Mouse (Mus musculus) testis, adult 2 months (tissue): ENCODE measurements at regions not wholly inside any gene's neighbourhood (a gene's known extent, or its start where the extent isn't known, plus 50 kb on each side); places are given as distances from the start of the nearest gene placed in this dataset.

ENCODE experiments used
- CTCF ChIP-seq: fragments of 200-500 bp; IDR thresholded peaks from 2 replicates; pipeline ENCODE4 v1.5.1; 2012; ENCODE audit warnings: low read depth, mild to moderate bottlenecking, inconsistent platforms, low read length, moderate library complexity; ENCODE audit not compliant: control insufficient read depth, insufficient read depth, insufficient replicate concordance
- POLR2A ChIP-seq: fragments of 200-500 bp; IDR thresholded peaks from 2 replicates; pipeline ENCODE4 v1.6.1; 2012; ENCODE audit warnings: low read depth, mild to moderate bottlenecking, inconsistent platforms, low read length, moderate library complexity; ENCODE audit not compliant: control insufficient read depth

DNA sequence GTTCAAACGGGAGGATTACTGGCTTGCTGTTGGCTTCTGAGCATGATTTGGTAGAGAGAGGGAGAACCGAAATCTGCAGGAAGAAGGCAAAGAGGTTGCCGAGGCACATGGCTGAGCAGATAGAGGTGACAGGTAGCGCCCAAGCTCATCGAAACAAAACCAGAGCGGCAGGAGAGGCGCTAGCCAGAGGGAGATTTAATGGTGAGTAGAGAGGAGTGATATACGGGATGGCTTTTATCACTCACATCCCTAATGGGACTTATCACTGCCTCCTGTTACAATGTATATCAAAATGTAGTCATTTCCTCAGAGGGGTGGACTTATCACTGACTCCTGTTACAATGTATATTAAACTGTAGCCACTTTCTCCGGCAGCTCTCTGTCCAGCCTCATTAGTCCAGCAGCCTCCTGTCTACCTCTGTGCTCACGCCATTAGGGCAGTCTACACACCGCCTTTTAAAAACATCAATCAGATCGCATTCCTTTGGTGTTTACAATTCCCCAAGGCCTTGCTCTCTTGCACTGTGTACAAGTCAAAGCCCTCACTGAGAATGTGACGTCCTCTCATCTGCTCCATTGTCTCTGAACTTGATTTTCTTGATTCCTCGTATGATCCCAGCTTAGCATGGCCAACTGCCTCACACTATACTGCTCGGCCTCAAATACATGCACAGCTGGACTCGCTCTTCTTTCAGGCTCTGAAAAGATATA is 59.0 kb upstream of the Ppm1h start:
- TF ChIP-seq CTCF (no peak), POLR2A (no peak)
